Mouse (Mus musculus): ENCODE data around the gene S100a5. TPM values are rescaled to one million over a fixed set of nuclear protein-coding genes. Genes with fewer than 3 reads are reported as not detected.
A peak's percentile ranks its signal among the peaks of the same experiment; 100 is the strongest.

Gene S100a5
- polyA plus RNA-seq, 1 experiment from 2014 or later: not detected

- Histone ChIP-seq H3K4me3 (ENCODE audit: low read length) (no peak overlapping the region), H3K9me3 (ENCODE audit: control insufficient read depth, low read length) (no peaks in the 10 kb centered on the region), H3K4me1 (ENCODE audit: control insufficient read depth, insufficient read depth, low read depth, low read length) (no peaks in the 10 kb centered on the region), H3K9ac (ENCODE audit: low read depth, low read length) (no peak overlapping the region), H3K27me3 (replicated peaks; ENCODE audit: control insufficient read depth, insufficient read depth, low read length) (no peaks in the 10 kb centered on the region), H3K27ac (ENCODE audit: low read depth, low read length) (no peak overlapping the region), H3K4me2 (ENCODE audit: low read length) (no peak overlapping the region), H3K36me3 (ENCODE audit: control insufficient read depth, insufficient read depth, low read length) (no peaks in the 10 kb centered on the region)
- no peak for ATAC-seq
- 89% methylated on average over 6 of the region's 6 CpGs for WGBS
These were observed 11.5 kb upstream of the S100a5 start for GRCm38 (mm10) chr3:90596810-90597209.

DNA sequence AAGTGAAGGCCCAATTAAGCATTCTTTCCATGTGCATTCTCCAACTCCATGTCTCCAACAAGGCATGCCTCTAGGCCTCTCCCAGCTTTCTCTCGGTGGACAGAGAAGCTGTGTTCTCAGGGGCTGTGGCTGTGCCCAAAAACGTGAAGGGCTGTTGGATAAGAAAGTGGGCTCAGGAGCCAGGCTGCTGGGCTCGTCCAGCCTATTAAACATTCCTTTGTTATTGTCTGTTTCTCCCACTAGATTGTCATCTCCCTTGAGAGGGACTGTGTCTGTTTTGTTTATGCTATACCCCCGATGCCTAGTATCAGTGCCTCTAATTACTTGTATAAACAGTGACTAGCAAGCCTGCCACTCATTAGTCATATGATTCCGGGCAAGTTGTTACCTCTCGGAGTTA, 10.6 kb upstream of the S100a5 start:
- Histone ChIP-seq H3K4me3 (ENCODE audit: low read length) (no peak overlapping the region), H3K27me3 (replicated peaks; ENCODE audit: control insufficient read depth, insufficient read depth, low read length) (no peaks in the 10 kb centered on the region), H3K4me1 (ENCODE audit: control insufficient read depth, insufficient read depth, low read depth, low read length) (no peaks in the 10 kb centered on the region), H3K27ac (ENCODE audit: low read depth, low read length) (no peak overlapping the region), H3K9ac (ENCODE audit: low read depth, low read length) (no peak overlapping the region), H3K4me2 (ENCODE audit: low read length) (no peak overlapping the region), H3K36me3 (ENCODE audit: control insufficient read depth, insufficient read depth, low read length) (no peaks in the 10 kb centered on the region), H3K9me3 (ENCODE audit: control insufficient read depth, low read length) (no peaks in the 10 kb centered on the region)
- no peak for ATAC-seq
- WGBS: 62% methylated on average over 6 of the region's 6 CpGs

DNA sequence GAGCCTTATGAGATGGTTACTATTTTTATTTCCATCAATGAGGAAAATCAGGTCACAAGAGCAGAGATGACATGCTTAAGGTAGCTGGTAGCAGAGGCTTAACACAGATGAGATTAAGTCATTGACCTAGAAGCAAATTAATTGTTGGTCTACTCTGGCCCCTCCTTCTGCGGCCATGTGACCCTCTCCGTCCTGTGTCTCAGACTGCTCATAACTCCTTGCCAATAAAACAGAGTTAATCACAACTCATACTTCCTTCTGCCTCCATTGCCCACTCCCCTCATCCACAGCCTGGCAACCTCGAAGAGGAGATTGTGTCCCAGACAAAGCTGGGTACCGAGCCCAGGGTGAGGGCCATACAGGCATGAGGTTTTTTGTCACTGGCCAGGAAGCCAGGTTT, 10.1 kb upstream of the S100a5 start:
- Histone ChIP-seq H3K27ac (ENCODE audit: low read depth, low read length) (no peak overlapping the region), H3K36me3 (ENCODE audit: control insufficient read depth, insufficient read depth, low read length) (no peaks in the 10 kb centered on the region), H3K9me3 (ENCODE audit: control insufficient read depth, low read length) (no peaks in the 10 kb centered on the region), H3K27me3 (replicated peaks; ENCODE audit: control insufficient read depth, insufficient read depth, low read length) (no peaks in the 10 kb centered on the region), H3K4me3 (ENCODE audit: low read length) (no peak overlapping the region), H3K4me2 (ENCODE audit: low read length) (no peak overlapping the region), H3K4me1 (ENCODE audit: control insufficient read depth, insufficient read depth, low read depth, low read length) (no peaks in the 10 kb centered on the region), H3K9ac (ENCODE audit: low read depth, low read length) (no peak overlapping the region)
- no peak for ATAC-seq
- 86% methylated on average over 4 of the region's 4 CpGs for WGBS

- no peaks in the 10 kb centered on the region for H3K36me3 ChIP-seq (ENCODE audit: control insufficient read depth, insufficient read depth, low read length)
- H3K9me3 ChIP-seq (ENCODE audit: control insufficient read depth, low read length): no peaks in the 10 kb centered on the region
- H3K4me2 ChIP-seq (ENCODE audit: low read length): no peak overlapping the region
- no peak overlapping the region for H3K4me3 ChIP-seq (ENCODE audit: low read length)
- WGBS: 69% methylated on average over 3 of the region's 3 CpGs
- H3K27ac ChIP-seq (ENCODE audit: low read depth, low read length): no peak overlapping the region
- no peak overlapping the region for H3K9ac ChIP-seq (ENCODE audit: low read depth, low read length)
- H3K4me1 ChIP-seq (ENCODE audit: control insufficient read depth, insufficient read depth, low read depth, low read length): no peaks in the 10 kb centered on the region; the same call in 1 of the 2 replicates
- H3K27me3 ChIP-seq (replicated peaks; ENCODE audit: control insufficient read depth, insufficient read depth, low read length): no peaks in the 10 kb centered on the region
- no peak for ATAC-seq
These were observed 8.9 kb upstream of the S100a5 start for GRCm38 (mm10) chr3:90599401-90599800.

- no peaks in the 10 kb centered on the region; the same call in 1 of the 2 replicates for H3K4me1 ChIP-seq (ENCODE audit: control insufficient read depth, insufficient read depth, low read depth, low read length)
- H3K4me3 ChIP-seq (ENCODE audit: low read length): no peak overlapping the region
- H3K36me3 ChIP-seq (ENCODE audit: control insufficient read depth, insufficient read depth, low read length): no peaks in the 10 kb centered on the region
- no peak for ATAC-seq
- H3K27ac ChIP-seq (ENCODE audit: low read depth, low read length): no peak overlapping the region
- no peak overlapping the region for H3K9ac ChIP-seq (ENCODE audit: low read depth, low read length)
- 84% methylated on average over 6 of the region's 6 CpGs for WGBS
- no peak overlapping the region for H3K4me2 ChIP-seq (ENCODE audit: low read length)
- H3K27me3 ChIP-seq (replicated peaks; ENCODE audit: control insufficient read depth, insufficient read depth, low read length): no peaks in the 10 kb centered on the region
- H3K9me3 ChIP-seq (ENCODE audit: control insufficient read depth, low read length): no peaks in the 10 kb centered on the region
These were observed 8.3 kb upstream of the S100a5 start for GRCm38 (mm10) chr3:90600036-90600435.

GRCm38 (mm10) chr3:90600458-90601195, 7.7 kb upstream of the S100a5 start:
- ATAC-seq: no peak
- no peaks in the 10 kb centered on the region for H3K9me3 ChIP-seq (ENCODE audit: control insufficient read depth, low read length)
- H3K4me1 ChIP-seq (ENCODE audit: control insufficient read depth, insufficient read depth, low read depth, low read length): no peaks in the 10 kb centered on the region; the same call in 1 of the 2 replicates
- no peaks in the 10 kb centered on the region for H3K36me3 ChIP-seq (ENCODE audit: control insufficient read depth, insufficient read depth, low read length)
- WGBS: 79% methylated on average over 8 of the region's 8 CpGs
- H3K4me2 ChIP-seq (ENCODE audit: low read length): no peak overlapping the region
- no peak overlapping the region for H3K4me3 ChIP-seq (ENCODE audit: low read length)
- H3K9ac ChIP-seq (ENCODE audit: low read depth, low read length): no peak overlapping the region
- no peaks in the 10 kb centered on the region for H3K27me3 ChIP-seq (replicated peaks; ENCODE audit: control insufficient read depth, insufficient read depth, low read length)
- no peak overlapping the region for H3K27ac ChIP-seq (ENCODE audit: low read depth, low read length)

- Histone ChIP-seq H3K27me3 (replicated peaks; ENCODE audit: control insufficient read depth, insufficient read depth, low read length) (no peaks in the 10 kb centered on the region), H3K4me1 (ENCODE audit: control insufficient read depth, insufficient read depth, low read depth, low read length) (no peaks in the 10 kb centered on the region; the same call in 1 of the 2 replicates), H3K36me3 (ENCODE audit: control insufficient read depth, insufficient read depth, low read length) (no peaks in the 10 kb centered on the region), H3K4me3 (ENCODE audit: low read length) (no peak within 1 kb of the TSS), H3K27ac (ENCODE audit: low read depth, low read length) (no peak within 1 kb of the TSS), H3K4me2 (ENCODE audit: low read length) (no peak within 1 kb of the TSS), H3K9me3 (ENCODE audit: control insufficient read depth, low read length) (no peaks in the 10 kb centered on the region), H3K9ac (ENCODE audit: low read depth, low read length) (no peak within 1 kb of the TSS)
- 81% methylated on average over 11 of the region's 11 CpGs for WGBS
- ATAC-seq: no peak
These were observed 6.7 kb upstream of the S100a5 start, which contains the start of gene Gm42674 for GRCm38 (mm10) chr3:90601486-90602110. Gm42674 (plus strand) TSS chr3:90601904.

DNA sequence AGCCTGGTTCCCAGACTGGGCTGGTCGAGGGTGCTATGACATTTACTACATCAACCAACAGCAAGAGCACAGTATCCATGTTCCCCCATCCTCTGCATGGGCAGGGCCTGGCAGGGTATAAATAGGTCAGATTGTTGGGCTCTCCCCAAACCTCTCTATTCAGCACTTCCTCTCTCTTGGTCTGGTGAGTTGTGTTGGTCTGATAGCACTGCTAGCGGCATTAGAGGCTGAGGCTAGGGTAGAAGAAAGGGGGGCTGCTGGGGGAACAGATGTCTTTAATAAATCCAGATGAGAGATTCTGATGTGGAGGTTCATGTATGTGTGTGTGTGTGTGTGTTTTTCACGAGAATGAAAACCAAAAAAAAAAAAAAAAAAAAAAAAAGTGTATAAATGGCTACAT, 4.7 kb upstream of the S100a5 start, which contains the start of gene S100a4:
Gene S100a4, plus strand, starts transcription at position 149 of the 400 bp plus-strand sequence.
- Histone ChIP-seq H3K4me1 (ENCODE audit: control insufficient read depth, insufficient read depth, low read depth, low read length) (no peaks in the 10 kb centered on the region; the same call in 1 of the 2 replicates), H3K9me3 (ENCODE audit: control insufficient read depth, low read length) (no peaks in the 10 kb centered on the region), H3K27ac (ENCODE audit: low read depth, low read length) (no peak within 1 kb of the TSS), H3K9ac (ENCODE audit: low read depth, low read length) (no peak within 1 kb of the TSS), H3K4me3 (ENCODE audit: low read length) (no peak within 1 kb of the TSS), H3K36me3 (ENCODE audit: control insufficient read depth, insufficient read depth, low read length) (no peaks in the 10 kb centered on the region), H3K27me3 (replicated peaks; ENCODE audit: control insufficient read depth, insufficient read depth, low read length) (no peaks in the 10 kb centered on the region), H3K4me2 (ENCODE audit: low read length) (no peak within 1 kb of the TSS)
- 68% methylated on average over 3 of the region's 3 CpGs for WGBS
- ATAC-seq: no peak

DNA sequence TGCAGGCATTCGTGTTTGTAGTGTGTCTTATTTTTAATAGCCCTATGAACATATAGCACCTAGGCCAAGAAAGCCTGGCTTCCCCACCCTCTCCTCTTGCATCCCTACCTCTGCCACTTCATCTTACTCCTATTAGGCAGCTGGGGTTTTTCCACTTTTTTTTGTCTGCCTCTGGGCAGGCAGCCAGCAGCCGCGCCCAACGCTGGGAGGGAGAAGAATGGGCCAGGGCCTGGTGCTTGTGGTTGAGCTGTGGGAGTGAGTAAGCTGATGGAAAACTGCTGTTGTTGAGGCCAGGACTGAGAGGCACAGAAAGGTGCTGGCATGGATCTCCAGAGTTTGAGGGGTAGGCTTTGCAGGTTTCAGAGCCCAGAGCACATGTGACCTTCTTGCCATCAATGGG, 3.9 kb upstream of the S100a5 start:
- H3K4me1 ChIP-seq (ENCODE audit: control insufficient read depth, insufficient read depth, low read depth, low read length): no peaks in the 10 kb centered on the region; the same call in 1 of the 2 replicates
- no peak overlapping the region for H3K4me2 ChIP-seq (ENCODE audit: low read length)
- WGBS: 46% methylated on average over 4 of the region's 4 CpGs
- no peak overlapping the region for H3K27ac ChIP-seq (ENCODE audit: low read depth, low read length)
- no peak overlapping the region for H3K4me3 ChIP-seq (ENCODE audit: low read length)
- no peak overlapping the region for H3K9ac ChIP-seq (ENCODE audit: low read depth, low read length)
- no peaks in the 10 kb centered on the region for H3K27me3 ChIP-seq (replicated peaks; ENCODE audit: control insufficient read depth, insufficient read depth, low read length)
- no peaks in the 10 kb centered on the region for H3K36me3 ChIP-seq (ENCODE audit: control insufficient read depth, insufficient read depth, low read length)
- ATAC-seq: peak; percentile 50; the same call in 1 of the 2 replicates
- no peaks in the 10 kb centered on the region for H3K9me3 ChIP-seq (ENCODE audit: control insufficient read depth, low read length)

All from hindbrain, embryonic 16.5 days (tissue).